Mouse (Mus musculus) embryonic facial prominence, embryonic 12.5 days (tissue): ENCODE results near the gene Hba-a2. TPM values are rescaled to one million over a fixed set of nuclear protein-coding genes. Genes with fewer than 3 reads are reported as not detected.
A peak's percentile ranks its signal among the peaks of the same experiment; 100 is the strongest.
"Not testable (repeated sequence)": the region's sequence is repeated elsewhere in the genome, so short reads cannot be mapped to it uniquely, and the experiment has no call there.

ENCODE experiments used
- ATAC-seq: fragments of 200-750 bp; cut with Nextera tagmentation; 2 replicates; pipeline ENCODE4 v1.8.0; 2017; ENCODE audit not compliant: insufficient number of reproducible peaks, insufficient read depth, low FRiP score, low TSS enrichment
- H3K27ac ChIP-seq: fragments of 300-500 bp; sonication (generic); 2 replicates; pipeline ENCODE4 v1.5.1; 2016; ENCODE audit warnings: mild to moderate bottlenecking
- H3K27me3 ChIP-seq: fragments of 300-500 bp; sonication (generic); 2 replicates; pipeline ENCODE4 v1.6.1; 2016; ENCODE audit warnings: mild to moderate bottlenecking, moderate library complexity
- H3K36me3 ChIP-seq: fragments of 300-500 bp; sonication (generic); 2 replicates; pipeline ENCODE4 v1.6.1; 2016; ENCODE audit warnings: mild to moderate bottlenecking
- H3K4me1 ChIP-seq: fragments of 300-500 bp; sonication (generic); 2 replicates; pipeline ENCODE4 v1.6.1; 2016
- H3K4me2 ChIP-seq: fragments of 300-500 bp; sonication (generic); replicated peaks from 2 replicates; pipeline ENCODE4 v1.6.1; 2016; ENCODE audit warnings: mild to moderate bottlenecking, moderate library complexity
- H3K4me3 ChIP-seq: fragments of 300-500 bp; sonication (generic); 2 replicates; pipeline ENCODE4 v1.5.1; 2016; ENCODE audit warnings: mild to moderate bottlenecking
- H3K9ac ChIP-seq: fragments of 300-500 bp; sonication (generic); 2 replicates; pipeline ENCODE4 v1.6.1; 2016; ENCODE audit warnings: mild to moderate bottlenecking, moderate library complexity
- H3K9me3 ChIP-seq: fragments of 300-500 bp; sonication (generic); 2 replicates; pipeline ENCODE4 v1.6.1; 2016; ENCODE audit warnings: mild to moderate bottlenecking, moderate library complexity
- WGBS: fragments of 180-500 bp; shearing (Covaris S2); methylation state at CpG from one replicate; pipeline ENCODE4 v1.1.7; 2016; 5-methylcytosine and 5-hydroxymethylcytosine counted together
- polyA plus RNA-seq: library from polyadenylated mRNA; unstranded; fragments of >200 nt; fragmentation: Nextera tagmentation; extraction: Ambion mirVana; gene quantifications from 2 replicates; pipeline ENCODE4 v1.2.1, GENCODE M21; 2016

Gene Hba-a2
- 6,828 and 7,450 TPM in 2 replicates for polyA plus RNA-seq

GRCm38 (mm10) chr11:32296203-32296602 lies at the start of gene Hba-a2:
TSS of gene Hba-a2 (plus strand) at chr11:32296489.
- H3K4me2 ChIP-seq, H3K4me3 ChIP-seq, H3K36me3 ChIP-seq, ATAC-seq, H3K9ac ChIP-seq, H3K9me3 ChIP-seq, H3K4me1 ChIP-seq, H3K27ac ChIP-seq: not testable (repeated sequence)
- no CpG with 5 or more reads among the region's 4 CpGs for WGBS
- H3K27me3 ChIP-seq, result peaks cover 11% of the 10 kb centered on the region; the same call in 1 of the 2 replicates

GRCm38 (mm10) chr11:32247068-32247467 lies 49.2 kb upstream of the Hba-a2 start:
- Histone ChIP-seq H3K27me3 (no peaks in the 10 kb centered on the region), H3K4me2 (no peak overlapping the region), H3K27ac (no peak overlapping the region), H3K9ac (no peak overlapping the region), H3K9me3 (no peaks in the 10 kb centered on the region), H3K4me1 (0 out of 2 replicates have a peak, but pooled peaks cover 5% of the 10 kb centered on the region), H3K36me3 (peaks cover 53% of the 10 kb centered on the region), H3K4me3 (no peak overlapping the region)
- no peak for ATAC-seq

GRCm38 (mm10) chr11:32248350-32248749 lies 47.9 kb upstream of the Hba-a2 start:
- no peak overlapping the region for H3K4me2 ChIP-seq
- H3K36me3 ChIP-seq, result peaks cover 59% of the 10 kb centered on the region
- no peak overlapping the region for H3K27ac ChIP-seq
- H3K9ac ChIP-seq, result no peak overlapping the region
- no peak for ATAC-seq
- 0 out of 2 replicates have a peak, but pooled peaks cover 2% of the 10 kb centered on the region for H3K4me1 ChIP-seq
- H3K4me3 ChIP-seq, result no peak overlapping the region
- H3K9me3 ChIP-seq, result no peaks in the 10 kb centered on the region
- 89% methylated on average over 3 of the region's 3 CpGs for WGBS
- H3K27me3 ChIP-seq, result no peaks in the 10 kb centered on the region

GRCm38 (mm10) chr11:32250880-32251763 lies 45.2 kb upstream of the Hba-a2 start:
- peaks cover 55% of the 10 kb centered on the region for H3K36me3 ChIP-seq
- H3K4me1 ChIP-seq, result no peaks in the 10 kb centered on the region
- no peak overlapping the region for H3K27ac ChIP-seq
- H3K27me3 ChIP-seq, result no peaks in the 10 kb centered on the region
- H3K9me3 ChIP-seq, result no peaks in the 10 kb centered on the region
- H3K9ac ChIP-seq, result no peak overlapping the region
- no peak overlapping the region for H3K4me3 ChIP-seq
- 85% methylated on average over 8 of the region's 8 CpGs for WGBS
- H3K4me2 ChIP-seq, result no peak overlapping the region
- ATAC-seq, result no peak

GRCm38 (mm10) chr11:32253121-32253520 lies 43.2 kb upstream of the Hba-a2 start:
- Histone ChIP-seq H3K9ac (no peak overlapping the region), H3K4me1 (no peaks in the 10 kb centered on the region), H3K9me3 (no peaks in the 10 kb centered on the region), H3K27me3 (no peaks in the 10 kb centered on the region), H3K4me2 (no peak overlapping the region), H3K36me3 (peaks cover 37% of the 10 kb centered on the region), H3K27ac (no peak overlapping the region), H3K4me3 (no peak overlapping the region)
- WGBS, result 100% methylated on average over 1 of the region's 1 CpGs
- no peak for ATAC-seq

GRCm38 (mm10) chr11:32256146-32256545 lies 40.1 kb upstream of the Hba-a2 start:
- no peak for ATAC-seq
- H3K27ac ChIP-seq, result no peak overlapping the region
- no peaks in the 10 kb centered on the region for H3K27me3 ChIP-seq
- no peak overlapping the region for H3K4me2 ChIP-seq
- H3K36me3 ChIP-seq, result peaks cover 28% of the 10 kb centered on the region
- no peaks in the 10 kb centered on the region for H3K4me1 ChIP-seq
- 100% methylated on average over 1 of the region's 1 CpGs for WGBS
- H3K4me3 ChIP-seq, result no peak overlapping the region
- no peaks in the 10 kb centered on the region for H3K9me3 ChIP-seq
- H3K9ac ChIP-seq, result no peak overlapping the region

- no peak overlapping the region for H3K4me2 ChIP-seq
- no peaks in the 10 kb centered on the region for H3K4me1 ChIP-seq
- 0 out of 2 replicates have a peak overlapping the region, but pooled peaks have one; percentile 14 for H3K27ac ChIP-seq
- H3K4me3 ChIP-seq, result no peak overlapping the region
- no peaks in the 10 kb centered on the region for H3K9me3 ChIP-seq
- H3K27me3 ChIP-seq, result no peaks in the 10 kb centered on the region
- H3K9ac ChIP-seq, result no peak overlapping the region
- 86% methylated on average over 3 of the region's 3 CpGs for WGBS
- no peak for ATAC-seq
- H3K36me3 ChIP-seq, result peaks cover 24% of the 10 kb centered on the region
These were observed 39.7 kb upstream of the Hba-a2 start for GRCm38 (mm10) chr11:32256566-32256965.

- 74% methylated on average over 10 of the region's 10 CpGs for WGBS
- Histone ChIP-seq H3K27ac (no peak overlapping the region; the same call in 1 of the 2 replicates), H3K27me3 (no peaks in the 10 kb centered on the region)
These were observed 33.4 kb upstream of the Hba-a2 start for GRCm38 (mm10) chr11:32262674-32263415.

GRCm38 (mm10) chr11:32265117-32265738 lies 31.1 kb upstream of the Hba-a2 start:
- Histone ChIP-seq H3K9me3 (no peaks in the 10 kb centered on the region), H3K27me3 (no peaks in the 10 kb centered on the region), H3K4me3 (no peak overlapping the region), H3K27ac (no peak overlapping the region), H3K36me3 (peaks cover 5% of the 10 kb centered on the region), H3K9ac (no peak overlapping the region), H3K4me2 (no peak overlapping the region), H3K4me1 (peaks cover 10% of the 10 kb centered on the region)
- 78% methylated on average over 3 of the region's 3 CpGs for WGBS
- ATAC-seq, result no peak

More at GRCm38 (mm10) chr11:32262674-32263415, 33.4 kb upstream of the Hba-a2 start:
- ATAC-seq, result no peak
- H3K4me3 ChIP-seq, result no peak overlapping the region
- H3K4me2 ChIP-seq, result no peak overlapping the region
- no peak overlapping the region for H3K9ac ChIP-seq
- H3K4me1 ChIP-seq, result peaks cover 6% of the 10 kb centered on the region
- H3K9me3 ChIP-seq, result no peaks in the 10 kb centered on the region
- peaks cover 5% of the 10 kb centered on the region for H3K36me3 ChIP-seq

- Histone ChIP-seq H3K27ac (0 out of 2 replicates have a peak overlapping the region, but pooled peaks have one; percentile 11), H3K9ac (no peak overlapping the region)
These were observed 30.1 kb upstream of the Hba-a2 start for GRCm38 (mm10) chr11:32266194-32266593.

GRCm38 (mm10) chr11:32266776-32267175 lies 29.5 kb upstream of the Hba-a2 start:
- Histone ChIP-seq H3K36me3 (no peaks in the 10 kb centered on the region), H3K4me3 (peak overlapping the region; percentile 83), H3K4me1 (peaks cover 10% of the 10 kb centered on the region), H3K27me3 (no peaks in the 10 kb centered on the region), H3K4me2 (peak overlapping the region; percentile 62), H3K9me3 (no peaks in the 10 kb centered on the region), H3K9ac (peak overlapping the region; percentile 90), H3K27ac (peak overlapping the region; percentile 96)
- ATAC-seq, result no peak
- WGBS, result 31% methylated on average over 6 of the region's 6 CpGs

More at GRCm38 (mm10) chr11:32266194-32266593, 30.1 kb upstream of the Hba-a2 start:
- H3K9me3 ChIP-seq, result no peaks in the 10 kb centered on the region
- H3K27me3 ChIP-seq, result no peaks in the 10 kb centered on the region
- no peaks in the 10 kb centered on the region for H3K36me3 ChIP-seq
- H3K4me1 ChIP-seq, result peaks cover 10% of the 10 kb centered on the region
- WGBS, result 94% methylated on average over 6 of the region's 6 CpGs
- H3K4me3 ChIP-seq, result no peak overlapping the region
- no peak for ATAC-seq
- H3K4me2 ChIP-seq, result 0 out of 2 replicates have a peak overlapping the region, but pooled peaks have one; percentile 3
